Mouse (Mus musculus) kidney, postnatal 0 days (tissue): ENCODE measurements around the gene Abca14. TPM values are rescaled to one million over a fixed set of nuclear protein-coding genes. Genes with fewer than 3 reads are reported as not detected.

Experiments
- ATAC-seq: fragments of 200-750 bp; cut with Nextera tagmentation; replicated peaks from 2 replicates; pipeline ENCODE4 v1.8.0; 2017; ENCODE audit warnings: low read depth, moderate number of reproducible peaks, moderate TSS enrichment, moderate library complexity; ENCODE audit not compliant: low FRiP score
- DNase-seq: peaks from one replicate; pipeline ENCODE4 v3.0.0-alpha.2; 2016; ENCODE audit warnings: low spot score
- H3K27ac ChIP-seq: fragments of 300-500 bp; sonication (generic); 2 replicates; pipeline ENCODE4 v1.5.1; 2014; ENCODE audit warnings: mild to moderate bottlenecking
- H3K27me3 ChIP-seq: fragments of 300-500 bp; sonication (generic); 2 replicates; pipeline ENCODE4 v1.6.1; 2014; ENCODE audit warnings: low read length, mixed read lengths; ENCODE audit not compliant: insufficient read depth
- H3K36me3 ChIP-seq: fragments of 300-500 bp; sonication (generic); 2 replicates; pipeline ENCODE4 v1.6.1; 2014; ENCODE audit warnings: low read length, mixed read lengths; ENCODE audit not compliant: insufficient read depth
- H3K4me1 ChIP-seq: fragments of 300-500 bp; sonication (generic); replicated peaks from 2 replicates; pipeline ENCODE4 v1.6.1; 2014; ENCODE audit warnings: antibody characterized with exemption, low read length, mixed read lengths; ENCODE audit not compliant: insufficient read depth
- H3K4me2 ChIP-seq: fragments of 300-500 bp; sonication (generic); 2 replicates; pipeline ENCODE4 v1.6.1; 2014; ENCODE audit warnings: mild to moderate bottlenecking, low read length, moderate library complexity, mixed read lengths
- H3K4me3 ChIP-seq: fragments of 300-500 bp; sonication (generic); replicated peaks from 2 replicates; pipeline ENCODE4 v1.5.1; 2014; ENCODE audit warnings: low read depth, low read length
- H3K9ac ChIP-seq: fragments of 300-500 bp; sonication (generic); 2 replicates; pipeline ENCODE4 v1.6.1; 2014; ENCODE audit warnings: low read depth, low read length
- H3K9me3 ChIP-seq: fragments of 300-500 bp; sonication (generic); replicated peaks from 2 replicates; pipeline ENCODE4 v1.6.1; 2016; ENCODE audit warnings: low read length, inconsistent platforms, mixed read lengths
- CTCF ChIP-seq: IDR thresholded peaks from 2 replicates; pipeline ENCODE4 v1.5.1; 2016; ENCODE audit warnings: antibody characterized with exemption, low read depth, mild to moderate bottlenecking, moderate library complexity
- WGBS: fragments of 180-500 bp; shearing (Covaris S2); extraction: QIAGEN DNeasy Blood & Tissue Kit; methylation state at CpG from one replicate; pipeline ENCODE4 v1.1.7; 2014; 5-methylcytosine and 5-hydroxymethylcytosine counted together
- polyA plus RNA-seq: library from polyadenylated mRNA; unstranded; fragments of >200 nt; fragmentation: Nextera tagmentation; extraction: Ambion mirVana; gene quantifications from 2 replicates; pipeline ENCODE4 v1.2.1, GENCODE M21; 2015

The Abca14 gene
- polyA plus RNA-seq: 0.17 and 0.20 TPM in 2 replicates

DNA sequence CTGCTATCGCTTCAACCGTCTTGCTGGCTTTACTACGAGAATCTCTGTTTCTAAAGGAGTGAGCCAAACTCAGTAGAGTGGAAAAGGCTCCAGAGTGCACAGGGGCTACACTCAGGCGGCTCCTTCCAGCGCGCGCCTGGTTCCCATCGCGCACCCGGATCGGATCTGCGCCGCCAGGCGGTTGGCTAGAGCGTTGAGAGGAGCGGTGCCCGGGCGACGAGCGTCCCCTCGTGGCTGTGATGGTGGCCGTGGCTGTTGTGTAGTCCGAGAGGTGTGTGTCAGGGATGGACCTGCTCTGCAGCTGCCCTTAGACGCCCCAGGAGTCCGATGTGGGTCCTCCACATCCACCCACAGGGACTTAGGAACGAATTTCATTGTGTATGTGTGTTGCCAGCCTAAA lies at the start of gene Abca14:
Gene Abca14, plus strand, starts transcription at position 173 of the 400 bp plus-strand sequence.
- peak; percentile 86 for DNase-seq
- H3K4me3 ChIP-seq: no peak within 1 kb of the TSS
- peak; percentile 89 for ATAC-seq
- 5% methylated on average over 26 of the region's 26 CpGs for WGBS
- no peaks in the 10 kb centered on the region for H3K27me3 ChIP-seq
- H3K9ac ChIP-seq: no peak within 1 kb of the TSS
- no peaks in the 10 kb centered on the region for H3K36me3 ChIP-seq
- H3K4me2 ChIP-seq: no peak within 1 kb of the TSS
- H3K4me1 ChIP-seq: 0 out of 2 replicates have a peak, but pooled peaks cover 2% of the 10 kb centered on the region
- no peak within 1 kb of the TSS for H3K27ac ChIP-seq
- TF ChIP-seq CTCF: peak; percentile 100
- H3K9me3 ChIP-seq: no peaks in the 10 kb centered on the region

DNA sequence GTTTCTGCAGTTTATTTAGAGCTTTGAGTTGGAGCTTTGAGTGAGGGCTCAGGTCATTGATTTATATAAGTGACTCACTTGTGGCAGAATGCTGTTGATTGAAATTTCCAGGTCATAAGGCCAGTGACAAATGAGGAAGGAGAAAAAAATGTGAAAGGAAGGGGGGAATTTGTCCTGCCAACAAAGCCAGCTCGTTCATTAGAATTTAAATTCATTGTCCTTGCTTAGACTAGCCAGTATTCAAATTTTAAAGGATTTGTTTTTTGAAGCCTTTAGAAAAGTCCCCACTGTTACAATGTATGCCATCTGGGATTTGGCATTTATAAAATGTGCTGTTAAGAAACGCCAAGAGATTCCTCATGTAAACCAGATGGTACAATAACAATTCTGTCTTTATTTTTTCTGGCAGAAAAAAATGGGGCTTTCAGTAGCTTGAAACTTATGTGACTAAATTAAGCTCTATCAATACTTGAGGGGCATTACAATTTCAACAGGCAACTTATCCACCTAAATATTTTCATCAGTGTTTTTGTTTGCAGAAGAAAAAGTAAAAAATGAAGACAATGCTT lies 46.8 kb upstream of the Abca14 start:
- H3K4me1 ChIP-seq: no peaks in the 10 kb centered on the region
- no peak overlapping the region for H3K4me2 ChIP-seq
- no peaks in the 10 kb centered on the region for H3K9me3 ChIP-seq
- no peak overlapping the region for H3K4me3 ChIP-seq
- no peak overlapping the region for H3K27ac ChIP-seq
- H3K27me3 ChIP-seq: no peaks in the 10 kb centered on the region
- TF ChIP-seq CTCF: no peak
- no peaks in the 10 kb centered on the region for H3K36me3 ChIP-seq
- no peak for DNase-seq
- ATAC-seq: no peak
- H3K9ac ChIP-seq: no peak overlapping the region
- WGBS: 47% methylated on average over 2 of the region's 2 CpGs

DNA sequence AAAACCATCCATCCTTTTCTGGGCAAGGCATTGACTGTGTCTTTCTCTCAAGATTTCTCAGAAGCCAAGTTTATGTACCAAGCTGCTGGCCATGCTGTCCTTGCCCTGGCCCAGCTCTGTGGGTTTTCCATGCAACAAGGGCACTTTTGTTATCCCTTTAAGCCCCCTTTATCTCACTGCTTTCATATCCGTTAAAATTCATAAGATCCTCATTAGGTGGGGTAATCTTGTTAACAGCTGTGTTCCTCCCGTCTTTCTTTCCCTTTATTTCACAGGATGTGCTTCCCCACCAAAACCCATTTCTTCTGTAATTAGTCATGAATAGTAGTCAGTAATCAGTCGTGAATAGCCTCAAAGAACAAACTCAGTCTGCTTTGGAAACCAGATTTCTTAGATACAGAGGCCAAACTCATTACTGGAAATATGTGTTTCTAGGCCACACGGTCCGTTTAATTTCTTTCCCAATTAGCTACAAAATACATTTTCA lies 46.1 kb upstream of the Abca14 start:
- DNase-seq: no peak
- no peak overlapping the region for H3K4me3 ChIP-seq
- 58% methylated on average over 5 of the region's 5 CpGs for WGBS

DNA sequence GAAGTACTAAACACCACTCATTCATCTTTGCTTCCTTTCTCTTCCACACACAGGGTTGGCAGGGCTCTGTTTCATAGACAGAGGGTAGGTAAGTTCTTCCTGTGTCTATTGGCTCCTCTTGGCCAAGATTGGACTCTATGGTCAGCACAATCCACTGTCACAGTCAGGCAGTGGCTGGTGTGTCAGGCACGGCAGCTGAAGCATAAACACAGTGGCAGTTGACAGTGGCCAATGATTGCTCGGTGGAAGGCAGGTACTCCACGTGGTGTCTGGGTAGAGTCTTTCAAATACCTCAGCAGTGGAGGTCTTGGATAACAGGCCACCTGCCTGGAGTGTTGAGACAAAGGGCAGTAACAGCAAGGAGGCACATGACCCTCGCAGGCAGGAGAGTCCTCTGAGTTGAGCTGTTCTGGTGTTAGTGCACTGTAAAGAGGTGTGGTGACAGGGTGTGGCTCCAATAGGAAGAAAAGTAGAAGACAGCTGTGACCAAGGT lies 45.6 kb upstream of the Abca14 start:
- H3K27me3 ChIP-seq: no peaks in the 10 kb centered on the region
- H3K9ac ChIP-seq: no peak overlapping the region
- no peak overlapping the region for H3K27ac ChIP-seq
- no peaks in the 10 kb centered on the region for H3K36me3 ChIP-seq
- 45% methylated on average over 4 of the region's 4 CpGs for WGBS
- no peak for DNase-seq
- H3K4me3 ChIP-seq: no peak overlapping the region
- no peak overlapping the region for H3K4me2 ChIP-seq
- peak; percentile 66 for ATAC-seq
- no peak for TF ChIP-seq CTCF
- no peaks in the 10 kb centered on the region for H3K9me3 ChIP-seq
- H3K4me1 ChIP-seq: no peaks in the 10 kb centered on the region

More for the DNA sequence above, 46.1 kb upstream of the Abca14 start:
- H3K36me3 ChIP-seq: no peaks in the 10 kb centered on the region
- no peak overlapping the region for H3K27ac ChIP-seq
- H3K9ac ChIP-seq: no peak overlapping the region
- no peak overlapping the region for H3K4me2 ChIP-seq
- TF ChIP-seq CTCF: no peak
- H3K9me3 ChIP-seq: no peaks in the 10 kb centered on the region
- no peaks in the 10 kb centered on the region for H3K4me1 ChIP-seq
- ATAC-seq: no peak
- H3K27me3 ChIP-seq: no peaks in the 10 kb centered on the region

DNA sequence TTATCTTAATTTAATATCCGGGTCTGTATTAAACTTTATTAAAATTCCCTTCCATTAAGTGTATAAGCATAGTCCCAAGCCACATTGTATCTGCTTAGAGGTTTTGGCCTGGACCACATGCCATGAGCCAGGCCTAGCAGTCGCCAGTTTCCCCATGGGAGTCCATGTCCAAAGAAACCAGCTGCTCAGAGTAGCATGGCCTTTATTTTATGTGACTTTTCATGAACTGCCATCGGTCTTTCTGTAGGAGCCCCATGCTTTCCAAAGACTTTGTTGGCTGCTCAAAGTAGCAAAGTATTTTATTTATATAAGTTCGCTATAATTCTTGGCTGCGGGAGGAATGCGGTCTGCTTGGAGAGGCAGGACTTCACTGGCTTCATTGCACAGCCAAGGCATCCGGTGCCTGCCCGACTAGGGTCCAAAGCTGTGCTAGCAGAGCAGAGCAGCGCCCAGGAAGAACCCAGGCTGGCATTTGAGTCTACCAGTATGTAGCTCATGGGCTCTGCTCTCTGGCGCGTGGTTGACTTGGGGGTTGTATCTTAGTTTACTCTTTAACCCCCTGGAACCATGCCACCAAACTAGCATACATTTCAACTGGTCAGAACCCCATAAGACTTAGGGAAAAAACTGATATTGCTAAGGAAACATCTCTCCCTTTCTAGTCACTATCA lies 40.0 kb upstream of the Abca14 start:
- Histone ChIP-seq H3K4me1 (no peaks in the 10 kb centered on the region), H3K9ac (no peak overlapping the region), H3K27me3 (no peaks in the 10 kb centered on the region), H3K4me2 (no peak overlapping the region), H3K4me3 (no peak overlapping the region), H3K36me3 (no peaks in the 10 kb centered on the region), H3K27ac (no peak overlapping the region), H3K9me3 (no peaks in the 10 kb centered on the region)
- DNase-seq (peak; percentile 73), ATAC-seq (no peak; the same call in 1 of the 2 replicates)
- TF ChIP-seq CTCF: no peak
- 67% methylated on average over 11 of the region's 11 CpGs for WGBS

DNA sequence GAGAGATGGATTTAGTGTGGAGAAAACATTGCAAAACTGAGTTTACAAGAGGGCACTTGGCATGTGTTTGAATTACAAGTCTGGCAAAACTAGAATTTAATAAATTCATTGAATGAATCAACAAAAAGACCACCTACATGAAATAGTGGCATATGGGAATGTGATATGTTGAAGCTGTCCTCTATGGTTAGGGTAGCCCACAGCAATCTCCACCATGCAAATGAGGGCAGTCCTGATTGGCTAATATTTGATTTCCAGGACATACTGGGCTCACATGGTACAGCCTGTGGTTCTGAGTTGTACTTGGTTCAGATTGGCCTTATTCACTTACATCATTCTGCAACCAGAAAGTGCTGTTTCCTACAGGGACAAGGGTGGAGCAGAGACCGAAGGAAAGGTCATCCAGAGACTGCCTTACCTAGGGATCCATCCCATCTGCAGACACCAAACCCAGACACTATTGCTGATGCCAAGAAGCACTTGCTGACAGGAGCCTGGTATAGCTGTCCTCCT lies 31.5 kb upstream of the Abca14 start:
- H3K9ac ChIP-seq: no peak overlapping the region
- H3K27ac ChIP-seq: no peak overlapping the region
- TF ChIP-seq CTCF: no peak
- 83% methylated on average over 1 of the region's 1 CpGs for WGBS
- no peak overlapping the region for H3K4me2 ChIP-seq
- H3K27me3 ChIP-seq: no peaks in the 10 kb centered on the region
- H3K9me3 ChIP-seq: no peaks in the 10 kb centered on the region
- no peaks in the 10 kb centered on the region for H3K36me3 ChIP-seq
- no peak overlapping the region for H3K4me3 ChIP-seq
- DNase-seq (no peak), ATAC-seq (no peak)
- no peaks in the 10 kb centered on the region for H3K4me1 ChIP-seq
